Mouse (Mus musculus) lung, postnatal 0 days (tissue): ENCODE results near the gene Hsd3b1. TPM values are rescaled to one million over a fixed set of nuclear protein-coding genes. Genes with fewer than 3 reads are reported as not detected.
"Not testable (repeated sequence)": the region's sequence is repeated elsewhere in the genome, so short reads cannot be mapped to it uniquely, and the experiment has no call there.

ENCODE experiments used
- ATAC-seq: fragments of 200-750 bp; cut with Nextera tagmentation; 2 replicates; pipeline ENCODE4 v1.8.0; 2017; ENCODE audit warnings: moderate library complexity
- DNase-seq: peaks from one replicate; pipeline ENCODE4 v3.0.0-alpha.2; 2016; ENCODE audit warnings: low spot score
- H3K27ac ChIP-seq: fragments of 300-500 bp; sonication (generic); 2 replicates; pipeline ENCODE4 v1.5.1; 2014; ENCODE audit warnings: antibody characterized with exemption, mild to moderate bottlenecking, low read length, mixed read lengths
- H3K27me3 ChIP-seq: fragments of 300-500 bp; sonication (generic); replicated peaks from 2 replicates; pipeline ENCODE4 v1.6.1; 2014; ENCODE audit warnings: low read length, mixed read lengths; ENCODE audit not compliant: insufficient read depth
- H3K36me3 ChIP-seq: fragments of 300-500 bp; sonication (generic); 2 replicates; pipeline ENCODE4 v1.6.1; 2014; ENCODE audit warnings: low read length, mixed read lengths; ENCODE audit not compliant: insufficient read depth
- H3K4me1 ChIP-seq: fragments of 300-500 bp; sonication (generic); 2 replicates; pipeline ENCODE4 v1.6.1; 2014; ENCODE audit warnings: antibody characterized with exemption, low read depth, low read length, mixed read lengths; ENCODE audit not compliant: insufficient read depth
- H3K4me2 ChIP-seq: fragments of 300-500 bp; sonication (generic); replicated peaks from 2 replicates; pipeline ENCODE4 v1.6.1; 2014; ENCODE audit warnings: low read depth, mild to moderate bottlenecking, low read length, moderate library complexity, mixed read lengths
- H3K4me3 ChIP-seq: fragments of 300-500 bp; sonication (generic); 2 replicates; pipeline ENCODE4 v1.5.1; 2014; ENCODE audit warnings: low read depth, low read length
- H3K9ac ChIP-seq: fragments of 300-500 bp; sonication (generic); replicated peaks from 2 replicates; pipeline ENCODE4 v1.6.1; 2014; ENCODE audit warnings: low read depth, mild to moderate bottlenecking
- H3K9me3 ChIP-seq: fragments of 300-500 bp; sonication (generic); 2 replicates; pipeline ENCODE4 v1.6.1; 2016; ENCODE audit warnings: low read length, mixed read lengths
- CTCF ChIP-seq: IDR thresholded peaks from 2 replicates; pipeline ENCODE4 v1.5.1; 2016; ENCODE audit warnings: antibody characterized with exemption, mild to moderate bottlenecking
- EP300 ChIP-seq: IDR thresholded peaks from 2 replicates; pipeline ENCODE4 v1.6.1; 2016; ENCODE audit warnings: antibody characterized with exemption, mild to moderate bottlenecking, control low read depth
- WGBS: fragments of 180-500 bp; shearing (Covaris S2); extraction: QIAGEN DNeasy Blood & Tissue Kit; methylation state at CpG from one replicate; pipeline ENCODE4 v1.1.7; 2014; 5-methylcytosine and 5-hydroxymethylcytosine counted together
- polyA plus RNA-seq: library from polyadenylated mRNA; unstranded; fragments of >200 nt; fragmentation: Nextera tagmentation; extraction: Ambion mirVana; gene quantifications from 2 replicates; pipeline ENCODE4 v1.2.1, GENCODE M21; 2015

The Hsd3b1 gene
- polyA plus RNA-seq, 1 experiment from 2014 or later = not detected

DNA sequence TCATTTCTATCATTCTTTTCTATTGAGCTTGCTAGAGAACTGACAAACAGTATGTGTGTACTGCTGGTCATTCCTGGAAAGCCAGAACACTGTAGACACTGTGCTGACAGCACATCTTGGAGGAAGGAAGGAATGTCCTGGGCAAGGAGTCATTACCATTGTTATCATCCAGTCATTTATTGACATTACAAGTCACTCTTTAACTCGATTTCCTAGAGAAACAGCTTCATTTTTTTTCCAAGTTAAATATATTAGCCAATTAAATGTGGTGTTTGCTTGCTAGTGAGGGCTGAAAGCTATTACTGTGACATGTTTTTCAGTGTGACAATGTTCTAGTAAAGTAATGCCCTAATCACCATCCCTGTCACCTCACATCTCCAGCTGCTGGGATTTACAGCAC, 5.9 kb downstream of the Hsd3b1 start:
- Histone ChIP-seq H3K4me2 (no peak overlapping the region), H3K9me3 (no peaks in the 10 kb centered on the region), H3K36me3 (no peaks in the 10 kb centered on the region), H3K27ac (no peak overlapping the region), H3K4me1 (no peaks in the 10 kb centered on the region), H3K27me3 (no peaks in the 10 kb centered on the region), H3K4me3 (no peak overlapping the region), H3K9ac (no peak overlapping the region)
- WGBS = 2% methylated on average over 1 of the region's 1 CpGs
- no peak for ATAC-seq
- no peak for DNase-seq
- TF ChIP-seq EP300 (no peak), CTCF (no peak)

DNA sequence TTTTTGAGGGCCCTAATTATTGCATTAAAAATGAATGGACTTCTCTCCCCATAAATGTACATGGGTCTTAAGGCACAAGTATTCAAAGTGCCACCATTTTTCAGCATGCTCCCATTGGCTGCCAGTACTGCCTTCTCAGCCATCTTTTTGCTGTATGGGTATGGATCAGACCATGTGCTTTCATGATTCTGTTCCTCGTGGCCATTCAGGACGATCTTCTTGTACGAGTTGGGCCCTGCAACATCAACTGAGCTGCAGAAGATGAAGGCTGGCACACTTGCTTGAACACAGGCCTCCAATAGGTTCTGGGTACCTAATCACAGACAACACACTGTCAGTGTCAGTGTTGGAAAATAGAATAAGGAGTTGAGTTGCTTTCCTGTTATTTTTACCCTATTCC, 6.5 kb downstream of the Hsd3b1 start:
- no peak overlapping the region for H3K4me2 ChIP-seq
- no peak for ATAC-seq
- 84% methylated on average over 3 of the region's 3 CpGs for WGBS
- H3K9me3 ChIP-seq = no peaks in the 10 kb centered on the region
- H3K4me1 ChIP-seq = no peaks in the 10 kb centered on the region
- no peaks in the 10 kb centered on the region for H3K36me3 ChIP-seq
- no peak overlapping the region for H3K4me3 ChIP-seq
- H3K9ac ChIP-seq = no peak overlapping the region
- H3K27me3 ChIP-seq = no peaks in the 10 kb centered on the region
- DNase-seq = no peak
- no peak overlapping the region for H3K27ac ChIP-seq
- TF ChIP-seq CTCF (no peak), EP300 (no peak)

DNA sequence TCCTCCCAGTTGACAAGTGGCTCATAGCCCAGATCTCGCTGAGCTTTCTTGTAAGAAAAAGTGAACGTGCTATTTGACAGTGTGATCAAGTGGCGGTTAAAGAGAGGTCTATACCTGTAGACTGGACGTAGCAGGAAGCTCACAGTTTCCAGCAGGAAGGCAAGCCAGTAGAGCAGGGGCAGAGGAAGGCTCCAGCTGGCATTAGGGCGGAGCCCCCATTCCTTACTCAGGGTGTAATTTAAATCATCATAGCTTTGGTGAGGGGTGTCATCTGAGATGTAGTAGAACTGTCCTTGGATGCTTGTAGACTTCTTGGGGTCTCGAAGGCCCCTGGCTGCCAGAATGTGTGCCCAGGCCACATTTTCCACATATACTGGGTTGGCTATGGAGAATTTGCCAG, 7.0 kb downstream of the Hsd3b1 start:
- ATAC-seq = no peak
- H3K4me1 ChIP-seq = no peaks in the 10 kb centered on the region
- no peak overlapping the region for H3K27ac ChIP-seq
- WGBS = 71% methylated on average over 6 of the region's 6 CpGs
- DNase-seq = no peak
- no peaks in the 10 kb centered on the region for H3K9me3 ChIP-seq
- H3K27me3 ChIP-seq = no peaks in the 10 kb centered on the region
- no peak overlapping the region for H3K4me3 ChIP-seq
- no peak for TF ChIP-seq EP300
- TF ChIP-seq CTCF = no peak
- no peak overlapping the region for H3K9ac ChIP-seq
- no peaks in the 10 kb centered on the region for H3K36me3 ChIP-seq
- no peak overlapping the region for H3K4me2 ChIP-seq

DNA sequence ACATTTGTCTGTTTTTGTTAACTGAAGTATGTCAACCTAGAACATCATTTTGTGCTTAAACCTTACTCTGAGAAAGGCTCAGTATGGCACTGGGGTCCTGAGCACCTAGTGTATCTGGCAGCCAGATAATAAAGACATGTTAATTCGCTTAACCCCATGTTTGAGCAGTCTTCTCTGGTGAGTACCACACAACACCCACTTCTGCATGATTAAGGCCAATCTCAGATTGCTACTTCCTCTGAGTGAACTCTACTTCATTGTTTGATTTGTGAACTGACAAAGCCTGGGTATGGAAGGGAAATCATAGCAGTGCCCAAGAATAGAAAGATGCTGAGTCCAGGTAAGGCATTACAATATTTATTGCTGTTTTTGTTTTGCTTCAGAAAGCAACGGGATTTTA, 7.7 kb downstream of the Hsd3b1 start:
- TF ChIP-seq EP300 (no peak), CTCF (no peak)

DNA sequence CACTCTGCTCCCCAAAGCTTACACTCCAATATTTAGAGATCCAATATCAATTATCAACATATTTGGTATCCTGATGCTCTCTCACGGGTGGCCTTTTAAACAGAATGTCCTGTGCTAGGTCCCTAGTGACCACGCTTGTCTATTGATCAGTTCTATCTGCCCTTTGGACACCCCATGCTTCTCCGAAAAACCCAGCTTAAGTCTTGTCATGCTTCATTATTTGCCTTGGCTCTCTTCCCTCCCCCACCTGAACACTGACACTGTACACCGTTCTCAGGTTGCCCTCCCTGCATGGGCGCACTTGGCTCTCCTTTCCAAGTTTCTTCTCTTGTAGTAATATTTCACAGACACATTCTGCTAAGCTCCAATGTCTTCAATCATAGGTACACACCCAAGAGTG, 9.3 kb downstream of the Hsd3b1 start:
- Histone ChIP-seq H3K4me3 (no peak overlapping the region), H3K27ac (no peak overlapping the region), H3K36me3 (no peaks in the 10 kb centered on the region), H3K9ac (no peak overlapping the region), H3K4me2 (no peak overlapping the region), H3K9me3 (no peaks in the 10 kb centered on the region), H3K4me1 (no peaks in the 10 kb centered on the region), H3K27me3 (no peaks in the 10 kb centered on the region)
- ATAC-seq (no peak), DNase-seq (no peak)
- TF ChIP-seq CTCF = no peak
- TF ChIP-seq EP300 = no peak
- 76% methylated on average over 5 of the region's 5 CpGs for WGBS

More for the DNA sequence above, 7.7 kb downstream of the Hsd3b1 start:
- DNase-seq = no peak
- Histone ChIP-seq H3K36me3 (no peaks in the 10 kb centered on the region), H3K27ac (no peak overlapping the region), H3K4me2 (no peak overlapping the region), H3K9ac (no peak overlapping the region), H3K4me3 (no peak overlapping the region), H3K27me3 (no peaks in the 10 kb centered on the region), H3K4me1 (no peaks in the 10 kb centered on the region), H3K9me3 (no peaks in the 10 kb centered on the region)
- no peak for ATAC-seq
- WGBS = 59% methylated on average over 2 of the region's 2 CpGs

DNA sequence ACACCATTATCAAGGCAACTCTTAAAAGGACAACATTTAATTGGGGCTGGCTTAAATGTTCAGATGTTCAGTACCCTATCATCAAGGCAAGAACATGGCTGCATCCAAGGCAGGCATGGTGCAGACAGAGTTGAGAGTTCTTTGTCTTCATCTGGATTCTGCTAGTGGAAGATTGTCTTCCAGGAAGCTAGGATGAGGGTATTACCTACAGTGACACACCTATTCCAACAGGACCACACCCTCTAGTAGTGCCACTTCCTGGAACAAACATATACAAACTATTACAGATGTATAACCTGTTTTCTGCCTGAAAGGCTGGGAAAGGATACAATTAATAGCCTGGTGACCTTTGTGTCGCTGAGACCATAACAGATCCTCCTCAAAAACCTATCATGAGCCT, 10.7 kb downstream of the Hsd3b1 start:
- no peak for TF ChIP-seq EP300
- no peak for TF ChIP-seq CTCF
- Histone ChIP-seq H3K9me3 (no peaks in the 10 kb centered on the region), H3K36me3 (no peaks in the 10 kb centered on the region), H3K9ac (no peak overlapping the region), H3K4me3 (no peak overlapping the region), H3K27me3 (no peaks in the 10 kb centered on the region), H3K4me1 (no peaks in the 10 kb centered on the region), H3K27ac (no peak overlapping the region), H3K4me2 (no peak overlapping the region)
- DNase-seq (no peak), ATAC-seq (no peak)
- 59% methylated on average over 1 of the region's 1 CpGs for WGBS

DNA sequence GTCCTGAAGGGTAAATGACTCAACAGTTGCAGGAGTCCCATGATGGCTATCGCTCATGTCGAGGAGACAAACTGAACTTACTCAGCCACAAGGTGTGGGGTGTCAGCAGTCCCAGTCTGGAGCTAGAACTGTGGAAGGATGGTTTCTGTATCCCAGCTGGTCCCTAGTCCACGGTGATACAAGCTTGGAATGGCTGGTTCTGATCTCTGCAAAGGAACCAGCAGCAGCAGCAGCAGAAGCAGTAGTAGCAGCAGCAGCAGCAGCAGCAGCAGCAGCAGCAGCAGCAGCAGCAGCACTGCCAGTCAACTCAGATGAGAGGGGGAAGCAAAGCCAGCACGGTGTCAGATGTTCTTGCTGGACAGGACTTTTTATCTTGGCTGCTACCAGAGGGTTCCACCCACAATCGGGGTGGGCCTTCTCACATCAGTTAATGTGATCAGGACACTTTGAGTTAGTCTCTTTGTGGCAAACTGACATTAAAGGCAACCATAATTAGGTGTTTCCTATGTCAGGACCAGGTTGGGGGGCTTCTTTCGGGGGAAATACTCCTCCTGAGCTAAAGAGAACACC, 45.4 kb downstream of the Hsd3b1 start, which contains the start of gene Hsd3b6:
Gene Hsd3b6 (minus strand): TSS at position 343 of the 570 bp plus-strand sequence.
- no peak for ATAC-seq
- no peaks in the 10 kb centered on the region for H3K36me3 ChIP-seq

DNA sequence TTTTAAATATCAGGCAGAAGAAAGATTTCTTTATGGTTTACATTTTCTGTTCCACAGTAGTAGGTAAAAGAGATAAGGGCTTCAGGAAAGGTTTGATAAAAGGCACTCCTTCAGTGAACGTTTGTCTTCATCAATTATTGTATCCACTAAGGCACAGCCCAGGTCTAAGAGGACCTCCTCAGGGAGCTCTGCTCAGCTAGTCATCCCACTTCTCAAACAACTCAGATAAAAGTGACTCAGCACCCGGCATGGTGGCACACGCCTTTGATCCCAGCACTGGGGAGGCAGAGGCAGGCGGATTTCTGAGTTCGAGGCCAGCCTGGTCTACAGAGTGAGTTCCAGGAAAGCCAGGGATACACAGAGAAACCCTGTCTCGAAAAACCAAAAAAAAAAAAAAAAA, 46.9 kb downstream of the Hsd3b1 start:
- H3K36me3 ChIP-seq, H3K27ac ChIP-seq, H3K9me3 ChIP-seq, H3K4me2 ChIP-seq, H3K9ac ChIP-seq, DNase-seq, H3K4me3 ChIP-seq, H3K4me1 ChIP-seq, H3K27me3 ChIP-seq, ATAC-seq: not testable (repeated sequence)
- WGBS = 63% methylated on average over 5 of the region's 6 CpGs

More for the DNA sequence above, 45.4 kb downstream of the Hsd3b1 start, which contains the start of gene Hsd3b6:
- Histone ChIP-seq H3K27ac (no peak within 1 kb of the TSS), H3K27me3 (no peaks in the 10 kb centered on the region), H3K9ac (no peak within 1 kb of the TSS), H3K4me3 (no peak within 1 kb of the TSS), H3K4me2 (no peak within 1 kb of the TSS), H3K9me3 (no peaks in the 10 kb centered on the region), H3K4me1 (no peaks in the 10 kb centered on the region)
- TF ChIP-seq CTCF = no peak
- no peak for TF ChIP-seq EP300
- 45% methylated on average over 6 of the region's 6 CpGs for WGBS
- no peak for DNase-seq

DNA sequence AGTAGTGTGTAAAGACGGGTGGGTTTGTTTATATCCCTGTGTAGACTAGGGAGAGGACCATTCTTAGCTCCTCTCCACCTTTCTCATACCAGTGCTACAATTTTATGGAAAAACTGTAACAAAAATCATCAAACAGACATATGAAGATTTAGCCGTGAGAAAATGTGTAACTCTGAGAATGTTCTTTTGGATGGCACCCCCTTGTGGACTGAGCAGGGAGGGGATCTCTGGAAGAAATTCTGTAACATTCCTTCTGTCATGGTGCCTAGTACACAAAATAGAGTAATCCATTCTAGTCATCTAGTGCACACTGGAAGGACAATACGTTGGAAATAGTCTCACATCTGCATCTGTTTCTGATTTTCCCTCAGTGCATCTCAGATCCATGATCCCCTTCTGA, 54.6 kb downstream of the Hsd3b1 start:
- H3K4me1 ChIP-seq, H3K9me3 ChIP-seq, H3K27me3 ChIP-seq, H3K27ac ChIP-seq, H3K4me2 ChIP-seq, ATAC-seq, H3K9ac ChIP-seq, H3K4me3 ChIP-seq, H3K36me3 ChIP-seq, DNase-seq: not testable (repeated sequence)
- 43% methylated on average over 3 of the region's 3 CpGs for WGBS
